ENCODE assay signal across 26 mouse cellular contexts in the genomic region with DNA sequence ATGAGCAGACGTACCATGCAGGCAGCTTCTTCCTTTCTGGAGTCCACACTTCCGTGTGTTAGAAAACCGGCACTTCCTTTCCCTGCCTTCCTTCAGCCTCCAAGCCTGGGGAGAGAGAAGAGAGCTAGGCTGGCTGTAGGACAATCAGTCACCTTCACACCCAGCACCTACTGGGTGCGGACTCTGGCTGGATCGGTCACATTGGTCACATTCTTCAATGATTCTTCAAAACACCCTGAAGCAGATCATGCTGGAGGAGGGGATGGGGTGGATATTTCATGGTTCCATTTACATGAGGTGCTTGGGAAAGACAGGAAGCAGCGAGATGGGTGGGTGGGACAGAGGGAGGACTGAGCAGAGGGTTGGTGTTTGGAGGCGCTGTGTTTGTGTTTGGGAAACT.
"Had no signal": no experiment of that assay in that cellular context is flagged by ENCODE, and none has a peak within 500 bp of the region (broad histone marks: within the 10 kb centered on the region; RNA-seq: fewer than 3 reads in every experiment).

No protein-coding gene starts in this region.

- H3K27me3 ChIP-seq: intestine, embryonic 15.5 days; kidney, embryonic 15.5 days; limb, embryonic 13.5 days; liver, embryonic 13.5 days; megakaryocyte, embryonic 14.5 days; midbrain, embryonic 13.5 days; neural tube, embryonic 13.5 days; stomach, embryonic 15.5 days had no signal

- H3K4me3 ChIP-seq: intestine, embryonic 15.5 days; kidney, embryonic 15.5 days; limb, embryonic 10.5 days; limb, embryonic 13.5 days; liver, embryonic 13.5 days; megakaryocyte, embryonic 14.5 days; midbrain, embryonic 10.5 days; midbrain, embryonic 13.5 days; myocyte; neural tube, embryonic 13.5 days; stomach, embryonic 15.5 days had no signal

- H3K4me2 ChIP-seq: intestine, embryonic 15.5 days; kidney, embryonic 15.5 days; limb, embryonic 13.5 days; liver, embryonic 13.5 days; lung, embryonic 14.5 days; midbrain, embryonic 13.5 days; neural tube, embryonic 13.5 days; stomach, embryonic 15.5 days had no signal

- H3K9ac ChIP-seq: intestine, embryonic 15.5 days; kidney, embryonic 15.5 days; limb, embryonic 13.5 days; liver, embryonic 13.5 days; liver, postnatal 0 days; lung, embryonic 14.5 days; midbrain, embryonic 13.5 days; neural tube, embryonic 13.5 days; stomach, embryonic 15.5 days had no signal

- DNase-seq: kidney, adult 11 months; kidney, adult 8-10 months; kidney, postnatal 10 days; kidney, postnatal 36 days; liver; liver, embryonic 13.5 days; liver, postnatal 0 days; lung, embryonic 14.5 days; lung, postnatal 4 days; retina, postnatal 1 day; right cerebral cortex, postnatal 25 days; spleen, adult 18-20 months; thymus, adult 18-20 months; thymus, postnatal 36 days had no signal

- H3K9me3 ChIP-seq: intestine, embryonic 15.5 days; kidney, embryonic 15.5 days; limb, embryonic 10.5 days; limb, embryonic 13.5 days; liver, embryonic 13.5 days; midbrain, embryonic 10.5 days; midbrain, embryonic 13.5 days; neural tube, embryonic 13.5 days; stomach, embryonic 15.5 days had no signal

- H3K36me3 ChIP-seq: intestine, embryonic 15.5 days; kidney, embryonic 15.5 days; limb, embryonic 10.5 days; limb, embryonic 13.5 days; liver, embryonic 13.5 days; midbrain, embryonic 10.5 days; midbrain, embryonic 13.5 days; neural tube, embryonic 13.5 days; stomach, embryonic 15.5 days had no signal

- ATAC-seq: intestine, embryonic 15.5 days; liver, postnatal 0 days; lung, postnatal 0 days; midbrain, embryonic 13.5 days; midbrain, embryonic 16.5 days had no signal

- H3K27ac ChIP-seq: intestine, embryonic 15.5 days; kidney, embryonic 15.5 days; limb, embryonic 10.5 days; limb, embryonic 13.5 days; liver, embryonic 13.5 days; midbrain, embryonic 10.5 days; midbrain, embryonic 13.5 days; neural tube, embryonic 13.5 days; stomach, embryonic 15.5 days had no signal
